Mouse (Mus musculus) C2C12 (cell line): ENCODE results near the gene Fdxr.

Source experiments
- CEBPB ChIP-seq: IDR thresholded peaks from one replicate; pipeline ENCODE4 v1.6.1; 2011; ENCODE audit warnings: low read depth, mild to moderate bottlenecking, control low read depth, moderate library complexity
- CTCF ChIP-seq: IDR thresholded peaks from one replicate; pipeline ENCODE4 v1.5.1; 2011; ENCODE audit not compliant: control insufficient read depth, insufficient read depth, insufficient read length
- MYOD1 ChIP-seq: IDR thresholded peaks from one replicate; pipeline ENCODE4 v1.6.1; 2011; ENCODE audit warnings: low read depth; ENCODE audit not compliant: control insufficient read depth, insufficient read length
- MYOG ChIP-seq: IDR thresholded peaks from one replicate; pipeline ENCODE4 v1.6.1; 2011; ENCODE audit not compliant: control insufficient read depth, insufficient read length; ENCODE audit errors: extremely low read depth
- USF1 ChIP-seq: IDR thresholded peaks from one replicate; pipeline ENCODE4 v1.6.1; 2011; ENCODE audit warnings: low read depth, mild to moderate bottlenecking, control low read depth, moderate library complexity

- TF ChIP-seq CTCF = no peak
- no peak for TF ChIP-seq USF1
- TF ChIP-seq MYOG = no peak
- TF ChIP-seq CEBPB = no peak
- no peak for TF ChIP-seq MYOD1
Observed at GRCm38 (mm10) chr11:115303167-115303566, 26.3 kb upstream of the Fdxr start.
